Mouse (Mus musculus) testis, postnatal 10 days (tissue): ENCODE measurements at regions not wholly inside any gene's neighbourhood (a gene's known extent, or its start where the extent isn't known, plus 50 kb on each side); places are given as distances from the start of the nearest gene placed in this dataset.

ENCODE experiments used
- DNase-seq: peaks from one replicate; pipeline ENCODE4 v3.0.0; 2021; ENCODE audit warnings: low spot score

- DNase-seq = no peak
Observed at GRCm38 (mm10) chr10:98838926-98839679, 75.1 kb upstream of the Atp2b1 start.

GRCm38 (mm10) chr10:98839963-98840362 lies 74.2 kb upstream of the Atp2b1 start:
- DNase-seq = no peak

DNA sequence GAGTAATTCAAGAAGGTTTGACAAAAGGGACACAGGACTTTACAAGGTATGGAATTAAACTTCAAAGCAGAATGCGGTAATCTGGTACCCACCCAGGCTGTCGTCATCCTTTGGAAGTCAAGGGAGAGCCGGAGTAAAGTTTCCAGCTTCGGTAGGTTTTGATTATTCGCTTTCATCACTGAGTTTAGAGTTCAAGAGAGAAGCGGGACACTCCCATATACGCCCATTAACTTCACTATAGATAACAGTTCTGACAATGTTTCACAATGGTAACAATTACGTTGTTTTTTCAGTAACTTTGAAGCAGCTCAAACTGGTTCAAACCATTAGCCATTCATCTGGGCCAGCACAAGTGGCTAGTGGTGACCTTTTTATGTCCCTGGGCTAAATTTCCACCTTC lies 73.8 kb upstream of the Atp2b1 start:
- no peak for DNase-seq

GRCm38 (mm10) chr10:98840957-98841831 lies 73.0 kb upstream of the Atp2b1 start:
- no peak for DNase-seq

- DNase-seq = no peak
Observed at GRCm38 (mm10) chr10:98841860-98842259, 72.3 kb upstream of the Atp2b1 start.

DNA sequence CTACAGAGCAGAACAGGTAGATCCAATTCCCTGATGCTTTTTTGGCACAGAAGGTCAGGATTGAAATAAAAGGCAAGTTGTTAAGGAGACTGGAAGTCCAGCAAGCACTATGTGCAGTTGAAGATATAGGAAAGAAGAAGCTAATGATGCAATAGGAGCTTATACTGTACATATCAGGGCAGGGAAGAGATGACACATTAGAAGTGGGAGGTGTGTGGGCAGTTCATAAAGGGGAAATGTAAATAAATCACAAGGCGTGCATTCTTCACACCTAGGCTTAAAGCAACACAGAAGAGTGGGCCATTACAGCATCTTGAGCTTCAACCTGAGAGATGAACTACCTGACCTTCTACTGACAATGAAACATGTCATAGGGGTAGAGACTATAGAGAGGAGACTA lies 71.5 kb upstream of the Atp2b1 start:
- no peak for DNase-seq

DNA sequence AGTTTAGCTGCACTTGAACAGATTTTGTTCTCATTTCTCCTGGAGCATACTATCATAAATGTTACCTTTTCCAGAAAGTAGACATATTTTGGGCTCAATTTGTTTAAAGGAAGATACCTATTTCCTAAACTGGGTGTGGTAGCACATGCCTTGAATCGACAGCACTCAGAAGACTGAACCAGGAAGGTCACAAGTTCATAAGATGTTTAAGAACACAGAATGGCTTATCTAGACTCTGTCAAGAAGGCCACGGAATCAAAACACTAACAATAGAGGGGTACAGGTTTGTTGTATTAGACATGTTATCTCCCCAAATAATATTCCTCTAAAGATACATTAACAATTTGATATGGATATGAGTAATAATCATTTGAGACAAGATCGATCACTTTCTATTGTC lies 64.4 kb upstream of the Atp2b1 start:
- no peak for DNase-seq

DNA sequence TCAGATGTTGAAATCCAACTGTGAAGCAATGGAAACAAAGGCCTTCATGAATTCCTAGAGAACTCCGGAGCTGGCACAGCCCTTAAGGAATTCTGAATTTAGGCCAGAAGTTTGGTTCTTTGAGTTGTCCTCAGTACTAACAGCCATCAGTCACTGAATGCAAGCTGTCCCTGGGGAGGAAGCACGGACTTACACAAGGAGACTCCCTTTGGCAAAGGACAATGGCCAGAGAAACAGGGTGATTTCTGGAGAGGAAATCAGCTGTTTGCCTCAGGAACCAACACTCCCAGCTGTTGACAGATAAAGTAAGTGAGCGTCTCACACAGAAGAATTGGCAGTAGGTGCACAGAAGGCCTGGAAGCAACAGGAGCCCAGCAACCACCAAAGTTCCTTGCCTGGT lies 56.8 kb upstream of the Atp2b1 start:
- no peak for DNase-seq

GRCm38 (mm10) chr10:98861521-98861920 lies 52.7 kb upstream of the Atp2b1 start:
- DNase-seq = no peak

DNA sequence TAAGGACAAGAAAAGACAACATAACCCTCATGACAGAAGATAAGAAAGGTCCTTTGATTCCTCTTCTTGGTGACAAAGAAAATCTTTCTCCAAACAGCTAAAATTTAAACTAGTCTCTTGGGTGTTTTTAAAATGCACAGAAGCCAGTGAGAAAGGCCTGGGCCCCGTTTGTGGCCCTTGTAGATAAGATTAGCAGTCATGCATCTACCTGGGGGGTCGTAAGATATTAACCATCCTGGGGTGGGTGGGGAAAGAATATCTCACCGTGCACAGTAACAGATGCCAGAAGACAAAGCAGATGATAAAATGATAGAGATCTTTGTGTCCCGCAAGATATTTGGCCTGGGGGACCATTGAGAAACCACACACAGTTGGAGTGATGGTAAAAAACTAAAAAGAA lies 51.5 kb upstream of the Atp2b1 start:
- DNase-seq = no peak

- DNase-seq = no peak
Observed at GRCm38 (mm10) chr10:98864384-98864783, 49.8 kb upstream of the Atp2b1 start.
